Mouse (Mus musculus) bone marrow macrophage, adult 2 months (primary cell): ENCODE measurements around the gene Ror2. TPM values are rescaled to one million over a fixed set of nuclear protein-coding genes. Genes with fewer than 3 reads are reported as not detected.

Experiments used
- H3K27ac ChIP-seq: 2 replicates; pipeline ENCODE4 v1.5.1; 2012; ENCODE audit warnings: low read depth, low read length; ENCODE audit not compliant: insufficient read depth
- H3K4me1 ChIP-seq: 2 replicates; pipeline ENCODE4 v1.6.1; 2012; ENCODE audit warnings: low read length; ENCODE audit not compliant: control insufficient read depth, insufficient read depth
- H3K4me3 ChIP-seq: 2 replicates; pipeline ENCODE4 v1.5.1; 2012; ENCODE audit warnings: mild to moderate bottlenecking, low read length, moderate library complexity; ENCODE audit not compliant: insufficient read depth
- CTCF ChIP-seq: IDR thresholded peaks from 2 replicates; pipeline ENCODE4 v1.5.1; 2012; ENCODE audit warnings: low read depth, mild to moderate bottlenecking, low read length, moderate library complexity
- POLR2A ChIP-seq: IDR thresholded peaks from 2 replicates; pipeline ENCODE4 v1.6.1; 2012; ENCODE audit warnings: mild to moderate bottlenecking, low read depth, low read length, borderline replicate concordance
- polyA plus RNA-seq: library from polyadenylated mRNA; stranded (reverse); fragments of >200 nt; gene quantifications from 2 replicates; pipeline ENCODE4 v1.2.4, GENCODE M21; 2012; ENCODE audit not compliant: missing spikeins, insufficient read depth, insufficient read length

Gene Ror2
- polyA plus RNA-seq, 1 experiment = not detected

- no peak for TF ChIP-seq CTCF
- TF ChIP-seq POLR2A = no peak
- Histone ChIP-seq H3K4me3 (no peak overlapping the region), H3K4me1 (no peaks in the 10 kb centered on the region), H3K27ac (no peak overlapping the region)
These were observed 204.1 kb downstream of the Ror2 start for GRCm38 (mm10) chr13:53081846-53082245.

- H3K27ac ChIP-seq = no peak overlapping the region
- no peaks in the 10 kb centered on the region for H3K4me1 ChIP-seq
- no peak overlapping the region for H3K4me3 ChIP-seq
- no peak for TF ChIP-seq CTCF
- no peak for TF ChIP-seq POLR2A
These were observed 208.1 kb downstream of the Ror2 start for GRCm38 (mm10) chr13:53077732-53078345.

GRCm38 (mm10) chr13:53075006-53075405 lies 210.9 kb downstream of the Ror2 start:
- TF ChIP-seq POLR2A (no peak), CTCF (no peak)

GRCm38 (mm10) chr13:53069076-53069690 lies 216.7 kb downstream of the Ror2 start:
- Histone ChIP-seq H3K27ac (no peak overlapping the region), H3K4me3 (no peak overlapping the region), H3K4me1 (no peaks in the 10 kb centered on the region; the same call in 1 of the 2 replicates)
- TF ChIP-seq CTCF (no peak), POLR2A (no peak)

More at GRCm38 (mm10) chr13:53075006-53075405, 210.9 kb downstream of the Ror2 start:
- Histone ChIP-seq H3K4me3 (no peak overlapping the region), H3K4me1 (no peaks in the 10 kb centered on the region), H3K27ac (no peak overlapping the region)

- TF ChIP-seq CTCF (no peak), POLR2A (no peak)
- H3K4me1 ChIP-seq = no peaks in the 10 kb centered on the region; the same call in 1 of the 2 replicates
- no peak overlapping the region for H3K27ac ChIP-seq
- no peak overlapping the region for H3K4me3 ChIP-seq
These were observed 217.5 kb downstream of the Ror2 start for GRCm38 (mm10) chr13:53068461-53068860.

- H3K27ac ChIP-seq = no peak overlapping the region
- TF ChIP-seq CTCF = no peak
- TF ChIP-seq POLR2A = no peak
- H3K4me1 ChIP-seq = no peaks in the 10 kb centered on the region; the same call in 1 of the 2 replicates
- H3K4me3 ChIP-seq = no peak overlapping the region
These were observed 218.0 kb downstream of the Ror2 start for GRCm38 (mm10) chr13:53067949-53068348.

- Histone ChIP-seq H3K4me3 (no peak overlapping the region), H3K4me1 (no peaks in the 10 kb centered on the region; the same call in 1 of the 2 replicates), H3K27ac (no peak overlapping the region)
- TF ChIP-seq POLR2A (no peak), CTCF (no peak)
These were observed 220.8 kb downstream of the Ror2 start for GRCm38 (mm10) chr13:53065122-53065521.

- H3K4me1 ChIP-seq = no peaks in the 10 kb centered on the region; the same call in 1 of the 2 replicates
- no peak overlapping the region for H3K4me3 ChIP-seq
- H3K27ac ChIP-seq = no peak overlapping the region
- TF ChIP-seq CTCF (no peak), POLR2A (no peak)
These were observed 221.2 kb downstream of the Ror2 start for GRCm38 (mm10) chr13:53064681-53065080.

Other genes with a start within 250 kb of the Ror2 start
- 35.4 and 38.6 TPM in 2 replicates for gene Sptlc1, start 91.3 kb upstream of the Ror2 start, polyA plus RNA-seq
- 0.44 TPM in 1 of 2 replicates, not detected in the other for gene Msx2, start 186.9 kb upstream of the Ror2 start, polyA plus RNA-seq